Comparison of ENCODE assay signal across 11 mouse cellular contexts in genomic region chr10:32029996-32030395, GRCm38 (mm10).
"Had no signal": no experiment of that assay in that cellular context is flagged by ENCODE, and none has a peak within 500 bp of the region (broad histone marks: within the 10 kb centered on the region; RNA-seq: fewer than 3 reads in every experiment).

No protein-coding gene starts in this region.

- ATAC-seq: inflammation-experienced regulatory T-cells, adult 6 months; intestine, postnatal 0 days; liver, postnatal 0 days; midbrain, embryonic 13.5 days had no signal

- DNase-seq: kidney, adult 8-10 months; kidney, postnatal 25 days; liver; liver, embryonic 13.5 days; liver, postnatal 0 days; lung, postnatal 36 days; thymus, adult 2 months; thymus, postnatal 25 days had no signal
